Mouse (Mus musculus) cerebellum, adult 2 months (tissue): ENCODE data around the gene Sfxn1. TPM values are rescaled to one million over a fixed set of nuclear protein-coding genes. Genes with fewer than 3 reads are reported as not detected.

Experiments
- DNase-seq, 2 experiments: peaks; one replicate each; pipeline ENCODE4 v3.0.0; 2021
- H3K27ac ChIP-seq: fragments of 200-500 bp; 2 replicates; pipeline ENCODE4 v1.5.1; 2012; ENCODE audit warnings: low read length, control low read depth, inconsistent platforms; ENCODE audit not compliant: insufficient read depth
- H3K27me3 ChIP-seq: fragments of 200-500 bp; 2 replicates; pipeline ENCODE4 v1.6.1; 2012; ENCODE audit warnings: inconsistent platforms, mild to moderate bottlenecking, low read length, moderate library complexity; ENCODE audit not compliant: control insufficient read depth, insufficient read depth
- H3K4me1 ChIP-seq: fragments of 200-500 bp; 2 replicates; pipeline ENCODE4 v1.6.1; 2011; ENCODE audit warnings: low read length; ENCODE audit not compliant: control insufficient read depth, insufficient read depth
- H3K4me3 ChIP-seq: fragments of 200-500 bp; replicated peaks from 2 replicates; pipeline ENCODE3; 2011; ENCODE audit warnings: mild to moderate bottlenecking, low read depth, low read length, control low read depth; ENCODE audit not compliant: insufficient read depth
- CTCF ChIP-seq: fragments of 200-500 bp; IDR thresholded peaks from 2 replicates; pipeline ENCODE4 v1.5.1; 2011; ENCODE audit warnings: low read depth, mild to moderate bottlenecking, control low read depth, low read length, moderate library complexity, borderline replicate concordance; ENCODE audit not compliant: insufficient read depth
- POLR2A ChIP-seq: fragments of 200-500 bp; IDR thresholded peaks from 2 replicates; pipeline ENCODE4 v1.6.1; 2011; ENCODE audit warnings: low read length, control low read depth, borderline replicate concordance; ENCODE audit not compliant: insufficient read depth
- WGBS: fragments of 180-500 bp; shearing (Covaris S2); methylation state at CpG from one replicate; pipeline ENCODE4 v1.1.7; 2018; 5-methylcytosine and 5-hydroxymethylcytosine counted together
- polyA plus RNA-seq: library from polyadenylated mRNA; depleted of rRNA; stranded (reverse); fragments of >200 nt; gene quantifications from 2 replicates; pipeline ENCODE4 v1.2.3, GENCODE M21; 2012

The Sfxn1 gene
- polyA plus RNA-seq, 1 experiment, result 32.2 TPM

DNA sequence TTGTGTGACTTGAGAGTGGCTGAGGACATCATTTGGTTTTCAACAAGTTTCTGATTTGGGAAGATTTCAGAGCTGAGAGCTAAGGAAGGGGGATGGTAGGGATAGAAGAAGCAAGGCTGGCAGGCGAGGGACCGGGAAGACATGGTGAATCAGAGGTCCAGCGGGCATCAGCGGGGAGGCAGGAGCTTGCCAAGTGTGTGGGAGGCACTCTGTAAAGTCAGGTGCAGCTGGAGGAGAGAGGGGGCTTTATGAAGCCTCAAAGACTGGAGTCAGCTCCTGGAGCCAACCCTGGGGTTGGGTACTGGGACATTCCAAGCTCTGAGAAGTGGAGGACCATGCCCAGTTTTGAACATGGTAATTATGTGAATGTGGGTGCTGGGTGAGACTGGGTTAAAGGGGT is 22.7 kb downstream of the Sfxn1 start:
- TF ChIP-seq POLR2A (no peak), CTCF (no peak)
- H3K4me3 ChIP-seq, result no peak overlapping the region
- no peaks in the 10 kb centered on the region; the same call in 1 of the 2 replicates for H3K4me1 ChIP-seq
- H3K27me3 ChIP-seq, result no peaks in the 10 kb centered on the region
- H3K27ac ChIP-seq, result no peak overlapping the region
- DNase-seq, result no peak
- WGBS, result 19% methylated on average over 4 of the region's 4 CpGs

DNA sequence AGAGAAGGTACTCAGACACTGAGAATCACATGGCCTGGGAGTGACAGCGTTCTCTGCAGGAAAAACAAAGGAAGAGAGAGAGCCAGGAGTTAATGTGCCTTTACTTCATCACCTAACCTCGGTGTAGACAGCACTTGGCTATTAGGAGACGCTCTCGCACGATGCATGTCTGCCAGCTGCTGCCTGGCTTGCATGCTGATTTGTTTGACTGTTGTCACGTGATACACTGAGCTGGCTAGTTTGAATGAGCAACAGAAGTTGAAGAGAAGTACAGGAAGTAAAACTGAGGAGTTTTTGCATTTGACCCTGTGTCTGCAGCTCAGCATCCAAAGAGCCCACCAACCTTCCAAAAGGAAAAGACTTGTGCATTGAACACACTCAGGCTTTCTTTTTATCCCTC is 23.3 kb downstream of the Sfxn1 start:
- TF ChIP-seq POLR2A (no peak), CTCF (no peak)
- H3K27ac ChIP-seq, result no peak overlapping the region
- no peak overlapping the region for H3K4me3 ChIP-seq

DNA sequence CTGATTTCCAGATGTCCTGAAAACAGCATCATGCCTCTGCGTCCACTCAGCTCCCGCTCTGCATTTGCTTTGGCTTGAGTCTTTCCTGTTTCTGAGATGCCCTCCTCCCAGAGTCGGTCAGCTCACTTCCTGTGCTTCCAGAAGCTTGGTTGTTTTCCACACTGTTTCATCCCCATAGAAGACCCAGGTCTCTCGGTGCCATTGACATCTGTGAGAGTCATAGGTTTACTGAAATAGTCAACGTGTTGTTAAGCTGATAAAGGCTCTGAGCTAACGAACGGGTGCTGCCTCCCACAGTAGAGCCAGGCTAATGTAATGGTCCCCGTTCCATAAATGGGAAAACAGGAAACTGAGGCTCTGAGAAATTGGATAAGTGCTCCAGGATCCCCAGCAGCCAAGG is 24.1 kb downstream of the Sfxn1 start:
- DNase-seq, result no peak
- TF ChIP-seq CTCF (no peak), POLR2A (no peak)
- H3K4me1 ChIP-seq, result no peaks in the 10 kb centered on the region; the same call in 1 of the 2 replicates
- no peak overlapping the region for H3K4me3 ChIP-seq
- no peak overlapping the region for H3K27ac ChIP-seq
- no peaks in the 10 kb centered on the region for H3K27me3 ChIP-seq
- WGBS, result 91% methylated on average over 8 of the region's 8 CpGs

More for the DNA sequence above, 23.3 kb downstream of the Sfxn1 start:
- Histone ChIP-seq H3K4me1 (no peaks in the 10 kb centered on the region; the same call in 1 of the 2 replicates), H3K27me3 (no peaks in the 10 kb centered on the region)
- no peak for DNase-seq
- 30% methylated on average over 6 of the region's 6 CpGs for WGBS

DNA sequence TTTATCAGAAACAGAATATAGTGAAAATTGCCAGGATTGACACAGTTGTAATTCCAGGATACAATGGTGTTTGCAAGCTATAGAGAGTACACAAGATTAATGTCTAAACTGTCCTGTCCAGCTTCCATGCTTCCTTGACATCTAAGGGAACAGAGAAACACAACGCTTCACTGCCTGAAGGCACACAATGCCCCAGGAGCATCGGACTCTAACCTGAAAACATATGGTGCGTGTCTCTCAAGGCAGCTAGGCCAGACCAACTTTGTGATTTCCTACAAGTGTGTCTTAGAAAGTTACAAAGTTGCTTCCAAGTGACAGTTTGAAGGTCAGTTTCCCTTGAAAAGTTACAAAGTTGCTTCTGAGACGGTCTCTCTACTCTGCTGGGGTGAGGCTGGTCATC is 25.6 kb downstream of the Sfxn1 start:
- Histone ChIP-seq H3K4me3 (no peak overlapping the region), H3K27me3 (no peaks in the 10 kb centered on the region), H3K4me1 (no peaks in the 10 kb centered on the region; the same call in 1 of the 2 replicates), H3K27ac (no peak overlapping the region)
- TF ChIP-seq POLR2A, result no peak
- no peak for TF ChIP-seq CTCF
- WGBS, result 93% methylated on average over 4 of the region's 4 CpGs
- no peak for DNase-seq

DNA sequence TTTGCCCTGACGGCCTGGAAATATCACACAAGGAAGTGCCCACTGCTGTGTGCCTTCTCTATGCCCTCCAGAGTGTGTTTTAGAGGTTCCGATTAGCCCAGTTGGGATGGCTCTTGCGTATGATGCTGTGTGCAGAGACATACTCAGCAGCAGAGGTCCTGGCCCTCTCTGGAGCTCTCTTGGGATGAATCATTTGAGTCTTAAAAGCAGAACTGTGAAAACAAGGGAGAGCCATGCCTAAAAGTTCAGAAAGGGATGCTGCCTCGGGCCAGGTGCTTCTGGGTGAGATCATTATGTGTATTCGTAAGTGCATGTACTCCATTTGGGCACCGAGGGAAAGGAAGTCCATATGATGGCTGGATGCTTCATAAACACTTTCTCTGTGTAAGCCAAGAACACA is 26.1 kb downstream of the Sfxn1 start:
- WGBS, result 87% methylated on average over 6 of the region's 6 CpGs
- no peaks in the 10 kb centered on the region; the same call in 1 of the 2 replicates for H3K4me1 ChIP-seq
- no peak overlapping the region for H3K27ac ChIP-seq
- DNase-seq, result no peak
- TF ChIP-seq POLR2A (no peak), CTCF (no peak)
- H3K4me3 ChIP-seq, result no peak overlapping the region
- no peaks in the 10 kb centered on the region for H3K27me3 ChIP-seq

DNA sequence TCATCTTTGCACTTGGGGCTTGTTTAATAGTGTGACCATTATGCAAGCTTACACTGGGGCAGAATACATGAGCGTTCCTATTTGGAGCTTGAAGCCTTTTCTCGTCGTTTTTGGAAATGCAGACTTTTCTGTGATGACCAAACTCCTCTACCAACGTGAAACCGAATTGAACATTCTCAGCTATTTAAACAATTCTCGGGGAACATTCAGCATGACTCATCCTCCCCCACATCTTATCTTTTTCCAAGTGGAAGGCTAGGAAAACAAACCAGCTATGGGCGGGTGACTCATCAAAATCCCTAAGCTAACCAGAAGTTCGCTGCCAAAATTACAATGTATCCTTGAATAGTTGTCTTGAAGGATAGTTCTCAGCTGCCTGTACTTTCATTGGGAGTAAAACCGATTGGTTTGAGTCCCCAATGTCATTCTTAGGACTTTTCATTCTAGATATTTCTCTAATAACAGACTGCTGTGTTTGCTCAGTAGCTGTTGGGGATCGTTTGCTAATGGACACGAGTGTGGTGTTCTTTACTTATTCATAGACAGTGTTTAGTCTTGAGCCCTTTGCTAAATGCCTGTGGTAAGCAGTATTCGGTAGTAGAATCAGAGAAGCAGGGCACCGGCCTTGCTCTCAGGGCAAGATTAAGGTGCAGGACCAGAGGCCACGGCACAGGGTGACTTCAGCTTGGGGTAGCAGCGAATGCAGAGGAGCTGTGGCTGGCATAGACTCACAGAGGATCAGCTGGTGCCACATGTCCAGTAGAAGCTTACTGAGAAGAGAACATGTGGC is 29.6 kb downstream of the Sfxn1 start:
- WGBS, result 83% methylated on average over 15 of the region's 15 CpGs
- TF ChIP-seq POLR2A (no peak), CTCF (no peak)
- peak in 1 of 2 experiments; percentile 21 for DNase-seq

DNA sequence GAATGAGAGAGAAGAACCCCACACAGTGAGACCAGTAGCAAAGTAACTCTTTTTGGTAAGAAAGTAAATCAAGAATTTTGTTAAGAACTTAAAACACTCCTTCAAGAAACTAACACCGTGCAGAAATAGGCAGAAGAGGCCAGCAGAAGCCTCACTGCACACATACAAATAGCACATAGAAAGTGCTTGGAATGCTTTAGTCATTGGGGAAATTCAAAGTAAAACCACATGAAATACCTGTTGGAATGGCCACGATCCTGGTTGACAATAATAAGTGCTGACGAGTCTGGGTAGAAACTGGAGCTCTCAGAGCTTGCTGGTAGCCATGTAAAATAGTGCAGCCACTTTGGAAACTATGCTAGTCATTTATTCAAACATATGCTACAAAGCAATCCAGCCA is 30.4 kb downstream of the Sfxn1 start:
- no peak overlapping the region for H3K27ac ChIP-seq
- 93% methylated on average over 3 of the region's 3 CpGs for WGBS
- no peak for DNase-seq
- H3K4me3 ChIP-seq, result no peak overlapping the region
- H3K4me1 ChIP-seq, result no peaks in the 10 kb centered on the region
- TF ChIP-seq CTCF (no peak), POLR2A (no peak)
- no peaks in the 10 kb centered on the region for H3K27me3 ChIP-seq

More for the DNA sequence above, 29.6 kb downstream of the Sfxn1 start:
- H3K4me1 ChIP-seq, result no peaks in the 10 kb centered on the region
- no peak overlapping the region for H3K4me3 ChIP-seq
- no peaks in the 10 kb centered on the region for H3K27me3 ChIP-seq
- no peak overlapping the region for H3K27ac ChIP-seq

DNA sequence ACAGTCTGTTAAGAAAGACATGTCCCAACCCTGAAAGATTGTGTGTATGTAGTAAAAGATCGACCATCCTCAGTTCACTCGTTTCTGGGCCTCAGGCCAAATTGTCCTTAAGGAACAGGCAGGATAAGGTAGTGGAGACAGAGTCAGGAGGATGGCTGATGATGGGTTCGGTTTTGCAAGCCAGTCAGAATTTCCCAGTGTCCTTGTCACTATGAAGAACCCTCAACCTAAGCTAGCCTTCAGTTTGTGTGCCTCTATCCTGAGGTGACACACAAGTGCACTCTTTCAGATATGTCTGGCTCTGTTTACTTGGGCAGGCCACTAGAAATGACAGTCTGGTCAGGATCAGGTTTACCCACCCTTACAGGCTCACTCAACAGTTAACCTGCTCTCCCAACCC is 31.6 kb downstream of the Sfxn1 start:
- 68% methylated on average over 3 of the region's 3 CpGs for WGBS
- H3K27me3 ChIP-seq, result no peaks in the 10 kb centered on the region

More for the DNA sequence above, 31.6 kb downstream of the Sfxn1 start:
- no peak for DNase-seq
- no peak overlapping the region for H3K27ac ChIP-seq
- no peaks in the 10 kb centered on the region for H3K4me1 ChIP-seq
- no peak overlapping the region for H3K4me3 ChIP-seq
- TF ChIP-seq POLR2A (no peak), CTCF (no peak)
